In the genomic region with DNA sequence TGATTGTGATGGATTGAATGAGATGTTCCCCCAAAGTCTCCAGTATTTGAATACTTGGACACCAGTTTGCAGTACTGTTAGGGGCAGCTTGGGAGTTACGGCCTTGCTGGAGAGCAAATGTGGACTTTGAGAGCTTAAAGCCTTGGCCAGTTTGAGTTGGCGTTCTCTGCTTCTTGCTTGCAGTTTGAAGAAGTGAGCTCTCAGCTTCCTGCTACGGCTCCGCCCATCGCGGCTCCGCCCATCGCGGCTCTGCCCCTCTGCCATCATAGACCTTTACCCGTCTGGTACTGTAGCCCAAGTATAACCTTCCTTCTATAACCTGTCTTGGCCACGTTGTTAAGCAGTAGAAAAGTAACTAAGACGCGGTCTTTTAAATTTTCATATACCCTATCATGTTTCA, we compare ENCODE assay signal across 8 mouse cellular contexts.
A peak's percentile ranks its signal among the peaks of the same experiment; 100 is the strongest.
DNase-seq lines count a peak whose midpoint lies in the region; ATAC-seq and TF ChIP-seq lines count a peak whose summit lies in the region.

No protein-coding gene starts in this region.

- TF ChIP-seq CTCF in layer of hippocampus, adult 2 months (conservative IDR thresholded peaks at IDR 0.05), result no peak

- H3K36me3 ChIP-seq in hindbrain, embryonic 13.5 days, result no peaks in the 10 kb centered on the region
- no peaks in the 10 kb centered on the region for H3K36me3 ChIP-seq in limb, embryonic 14.5 days (ENCODE audit: control insufficient read depth, insufficient read depth, low read length)
- no peaks in the 10 kb centered on the region for H3K36me3 ChIP-seq in midbrain, embryonic 15.5 days (replicated peaks)

- peaks cover 25% of the 10 kb centered on the region for H3K4me1 ChIP-seq in hindbrain, embryonic 13.5 days (replicated peaks)
- H3K4me1 ChIP-seq in limb, embryonic 14.5 days (ENCODE audit: control insufficient read depth, insufficient read depth, low read length), result peaks cover 12% of the 10 kb centered on the region; the same call in 1 of the 2 replicates
- H3K4me1 ChIP-seq in midbrain, embryonic 15.5 days, result peaks cover 14% of the 10 kb centered on the region

- TF ChIP-seq POLR2A in limb, embryonic 14.5 days (IDR thresholded peaks at IDR 0.05; ENCODE audit: borderline replicate concordance, extremely low read depth, insufficient read depth, insufficient read length), result no peak

- ATAC-seq in CD4-positive, CD25-positive, alpha-beta regulatory T cell, adult 4 months, result peak; percentile 77
- no peak for ATAC-seq in hindbrain, embryonic 13.5 days (ENCODE audit: low FRiP score)
- no peak for ATAC-seq in limb, embryonic 14.5 days (ENCODE audit: low FRiP score, low read depth)
- ATAC-seq in midbrain, embryonic 15.5 days (replicated peaks), result no peak

- peak overlapping the region; percentile 50 for H3K4me2 ChIP-seq in hindbrain, embryonic 13.5 days
- H3K4me2 ChIP-seq in limb, embryonic 14.5 days (replicated peaks; ENCODE audit: low read depth, low read length, severe bottlenecking), result peak overlapping the region; percentile 82
- peak overlapping the region; percentile 49; the same call in 1 of the 2 replicates for H3K4me2 ChIP-seq in midbrain, embryonic 15.5 days

- peaks cover 27% of the 10 kb centered on the region for H3K27me3 ChIP-seq in hindbrain, embryonic 13.5 days
- no peaks in the 10 kb centered on the region for H3K27me3 ChIP-seq in limb, embryonic 14.5 days (ENCODE audit: control insufficient read depth, insufficient read depth, low read length)
- no peaks in the 10 kb centered on the region for H3K27me3 ChIP-seq in midbrain, embryonic 15.5 days (replicated peaks)

- H3K9me3 ChIP-seq in hindbrain, embryonic 13.5 days, result no peaks in the 10 kb centered on the region
- no peaks in the 10 kb centered on the region for H3K9me3 ChIP-seq in limb, embryonic 14.5 days (ENCODE audit: control insufficient read depth, low read length)
- H3K9me3 ChIP-seq in midbrain, embryonic 15.5 days, result no peaks in the 10 kb centered on the region

- 22% methylated on average over 13 of the region's 13 CpGs for WGBS in hindbrain, embryonic 13.5 days
- WGBS in limb, embryonic 14.5 days, result 15% methylated on average over 13 of the region's 13 CpGs
- WGBS in midbrain, embryonic 15.5 days, result 21% methylated on average over 13 of the region's 13 CpGs

- H3K27ac ChIP-seq in hindbrain, embryonic 13.5 days, result 0 out of 2 replicates have a peak overlapping the region, but pooled peaks have one; percentile 27
- no peak overlapping the region for H3K27ac ChIP-seq in limb, embryonic 14.5 days (replicated peaks; ENCODE audit: low read depth, low read length)
- no peak overlapping the region for H3K27ac ChIP-seq in midbrain, embryonic 15.5 days
- no peak overlapping the region for H3K27ac ChIP-seq in layer of hippocampus, adult 2 months

- peak; percentile 27 for DNase-seq in c-Kit-negative CD71-positive TER-119-positive erythroid progenitor cells, embryonic 14.5 days (ENCODE audit: low read depth, low spot score)
- peak; percentile 23 for DNase-seq in limb, embryonic 14.5 days (ENCODE audit: low spot score)
- DNase-seq in left cerebral cortex, adult 18-20 months (ENCODE audit: low spot score in 2 of 2), result no peak
- DNase-seq in urinary bladder, postnatal 10 days (ENCODE audit: low spot score), result no peak
- DNase-seq in layer of hippocampus, adult 2 months (ENCODE audit: low spot score in 2 of 2), result no peak

- no peak overlapping the region for H3K4me3 ChIP-seq in hindbrain, embryonic 13.5 days
- H3K4me3 ChIP-seq in limb, embryonic 14.5 days (replicated peaks; ENCODE audit: low read length), result peak overlapping the region; percentile 32; the same call in 1 of the 2 replicates
- H3K4me3 ChIP-seq in midbrain, embryonic 15.5 days, result no peak overlapping the region
- no peak overlapping the region for H3K4me3 ChIP-seq in layer of hippocampus, adult 2 months

- H3K9ac ChIP-seq in hindbrain, embryonic 13.5 days, result peak overlapping the region; percentile 26; the same call in 1 of the 2 replicates
- H3K9ac ChIP-seq in limb, embryonic 14.5 days (ENCODE audit: low read depth, low read length, severe bottlenecking), result no peak overlapping the region
- H3K9ac ChIP-seq in midbrain, embryonic 15.5 days, result no peak overlapping the region

Comparison
In these comparisons a context has a peak if more than half of its experiments do, and no peak if none do; other contexts are left out.
1. DNase-seq: peak in c-Kit-negative CD71-positive TER-119-positive erythroid progenitor cells, embryonic 14.5 days (single experiment) and limb, embryonic 14.5 days (single experiment); none in left cerebral cortex, adult 18-20 months (0 of 2), urinary bladder, postnatal 10 days (single experiment) and layer of hippocampus, adult 2 months (0 of 2).
2. Peak in every context shown above with its lines, with median percentiles within 50 percentile points of each other: H3K4me2 ChIP-seq.